Mouse (Mus musculus): ENCODE data around the gene Plac1. TPM values are rescaled to one million over a fixed set of nuclear protein-coding genes. Genes with fewer than 3 reads are reported as not detected.

The Plac1 gene
- polyA plus RNA-seq, 1 experiment from 2014 or later: 1.8 TPM

GRCm38 (mm10) chrX:53139641-53140040 lies 100.3 kb downstream of the Plac1 start:
- no peak overlapping the region for H3K4me3 ChIP-seq (replicated peaks)
- no peaks in the 10 kb centered on the region for H3K9me3 ChIP-seq (replicated peaks)
- no peak overlapping the region for H3K4me2 ChIP-seq
- 60% methylated on average over 2 of the region's 2 CpGs for WGBS (ENCODE audit: insufficient replicate concordance)
- no peaks in the 10 kb centered on the region for H3K4me1 ChIP-seq (replicated peaks)
- ATAC-seq (ENCODE audit: low read depth) (no peak), DNase-seq (no peak)
- no peaks in the 10 kb centered on the region for H3K27me3 ChIP-seq
- no peaks in the 10 kb centered on the region for H3K36me3 ChIP-seq
- H3K9ac ChIP-seq: no peak overlapping the region
- H3K27ac ChIP-seq: no peak overlapping the region

- H3K9me3 ChIP-seq (replicated peaks): no peaks in the 10 kb centered on the region
- H3K4me2 ChIP-seq: no peak overlapping the region
- no peak for DNase-seq
- 45% methylated on average over 2 of the region's 2 CpGs for WGBS (ENCODE audit: insufficient replicate concordance)
- no peaks in the 10 kb centered on the region for H3K36me3 ChIP-seq
- H3K27ac ChIP-seq: no peak overlapping the region
- no peak for ATAC-seq (ENCODE audit: low read depth)
- H3K4me1 ChIP-seq (replicated peaks): no peaks in the 10 kb centered on the region
- H3K27me3 ChIP-seq: no peaks in the 10 kb centered on the region
- no peak overlapping the region for H3K9ac ChIP-seq
- no peak overlapping the region for H3K4me3 ChIP-seq (replicated peaks)
Observed at GRCm38 (mm10) chrX:53137066-53137465, 102.8 kb downstream of the Plac1 start.

GRCm38 (mm10) chrX:53129501-53129900 lies 110.4 kb downstream of the Plac1 start:
- ATAC-seq (ENCODE audit: low read depth): no peak
- H3K4me2 ChIP-seq: no peak overlapping the region
- H3K27ac ChIP-seq: no peak overlapping the region
- no peaks in the 10 kb centered on the region for H3K9me3 ChIP-seq (replicated peaks)
- WGBS (ENCODE audit: insufficient replicate concordance): 45% methylated on average over 2 of the region's 2 CpGs
- no peaks in the 10 kb centered on the region for H3K36me3 ChIP-seq
- H3K4me1 ChIP-seq (replicated peaks): no peaks in the 10 kb centered on the region
- H3K9ac ChIP-seq: no peak overlapping the region
- no peaks in the 10 kb centered on the region for H3K27me3 ChIP-seq
- H3K4me3 ChIP-seq (replicated peaks): no peak overlapping the region
- DNase-seq: no peak

GRCm38 (mm10) chrX:53126492-53127033 lies 113.3 kb downstream of the Plac1 start:
- Histone ChIP-seq H3K27ac (no peak overlapping the region), H3K4me2 (no peak overlapping the region), H3K9me3 (replicated peaks) (no peaks in the 10 kb centered on the region), H3K9ac (no peak overlapping the region), H3K4me1 (replicated peaks) (0 out of 2 replicates have a peak, but pooled peaks cover 5% of the 10 kb centered on the region), H3K27me3 (no peaks in the 10 kb centered on the region), H3K4me3 (replicated peaks) (no peak overlapping the region), H3K36me3 (no peaks in the 10 kb centered on the region)
- DNase-seq: no peak
- WGBS (ENCODE audit: insufficient replicate concordance): 55% methylated on average over 6 of the region's 6 CpGs
- ATAC-seq (ENCODE audit: low read depth): no peak

GRCm38 (mm10) chrX:53125838-53126467 lies 114.0 kb downstream of the Plac1 start:
- no peaks in the 10 kb centered on the region for H3K27me3 ChIP-seq
- H3K9ac ChIP-seq: no peak overlapping the region
- H3K36me3 ChIP-seq: no peaks in the 10 kb centered on the region
- WGBS (ENCODE audit: insufficient replicate concordance): 46% methylated on average over 3 of the region's 3 CpGs
- no peaks in the 10 kb centered on the region for H3K9me3 ChIP-seq (replicated peaks)
- no peak overlapping the region for H3K4me3 ChIP-seq (replicated peaks)
- no peak overlapping the region for H3K27ac ChIP-seq
- ATAC-seq (ENCODE audit: low read depth): no peak
- DNase-seq: no peak
- no peak overlapping the region for H3K4me2 ChIP-seq
- 0 out of 2 replicates have a peak, but pooled peaks cover 5% of the 10 kb centered on the region for H3K4me1 ChIP-seq (replicated peaks)

GRCm38 (mm10) chrX:53123562-53123961 lies 116.3 kb downstream of the Plac1 start:
- Histone ChIP-seq H3K36me3 (no peaks in the 10 kb centered on the region), H3K27ac (no peak overlapping the region), H3K27me3 (no peaks in the 10 kb centered on the region), H3K4me2 (no peak overlapping the region), H3K9me3 (replicated peaks) (no peaks in the 10 kb centered on the region), H3K9ac (no peak overlapping the region), H3K4me1 (replicated peaks) (0 out of 2 replicates have a peak, but pooled peaks cover 5% of the 10 kb centered on the region), H3K4me3 (replicated peaks) (no peak overlapping the region)
- WGBS (ENCODE audit: insufficient replicate concordance): 38% methylated on average over 1 of the region's 1 CpGs
- DNase-seq (no peak), ATAC-seq (ENCODE audit: low read depth) (no peak)

- no peak overlapping the region for H3K27ac ChIP-seq
- H3K27me3 ChIP-seq: no peaks in the 10 kb centered on the region
- no peak for DNase-seq
- no peak overlapping the region for H3K4me3 ChIP-seq (replicated peaks)
- 36% methylated on average over 6 of the region's 6 CpGs for WGBS (ENCODE audit: insufficient replicate concordance)
- no peak overlapping the region for H3K9ac ChIP-seq
- H3K9me3 ChIP-seq (replicated peaks): no peaks in the 10 kb centered on the region
- H3K36me3 ChIP-seq: no peaks in the 10 kb centered on the region
- 0 out of 2 replicates have a peak, but pooled peaks cover 3% of the 10 kb centered on the region for H3K4me1 ChIP-seq (replicated peaks)
- H3K4me2 ChIP-seq: no peak overlapping the region
- ATAC-seq (ENCODE audit: low read depth): no peak
Observed at GRCm38 (mm10) chrX:53118631-53119030, 121.3 kb downstream of the Plac1 start.

GRCm38 (mm10) chrX:53118019-53118418 lies 121.9 kb downstream of the Plac1 start:
- no peak for ATAC-seq (ENCODE audit: low read depth)
- no peaks in the 10 kb centered on the region for H3K9me3 ChIP-seq (replicated peaks)
- no peaks in the 10 kb centered on the region for H3K36me3 ChIP-seq

GRCm38 (mm10) chrX:53114994-53115393 lies 124.9 kb downstream of the Plac1 start:
- 60% methylated on average over 7 of the region's 7 CpGs for WGBS (ENCODE audit: insufficient replicate concordance)
- ATAC-seq (ENCODE audit: low read depth) (no peak), DNase-seq (no peak)
- H3K9me3 ChIP-seq (replicated peaks): no peaks in the 10 kb centered on the region
- no peak overlapping the region for H3K27ac ChIP-seq
- no peak overlapping the region for H3K4me3 ChIP-seq (replicated peaks)
- no peak overlapping the region for H3K9ac ChIP-seq
- no peaks in the 10 kb centered on the region for H3K36me3 ChIP-seq
- no peak overlapping the region for H3K4me2 ChIP-seq
- H3K27me3 ChIP-seq: no peaks in the 10 kb centered on the region
- H3K4me1 ChIP-seq (replicated peaks): no peaks in the 10 kb centered on the region

More at GRCm38 (mm10) chrX:53118019-53118418, 121.9 kb downstream of the Plac1 start:
- Histone ChIP-seq H3K4me2 (no peak overlapping the region), H3K4me1 (replicated peaks) (no peaks in the 10 kb centered on the region), H3K27me3 (no peaks in the 10 kb centered on the region), H3K4me3 (replicated peaks) (no peak overlapping the region), H3K27ac (no peak overlapping the region), H3K9ac (no peak overlapping the region)
- DNase-seq: no peak

- DNase-seq: no peak
- Histone ChIP-seq H3K27ac (no peak overlapping the region), H3K4me3 (replicated peaks) (no peak overlapping the region), H3K9ac (no peak overlapping the region), H3K9me3 (replicated peaks) (no peaks in the 10 kb centered on the region), H3K36me3 (no peaks in the 10 kb centered on the region), H3K4me2 (no peak overlapping the region), H3K27me3 (no peaks in the 10 kb centered on the region), H3K4me1 (replicated peaks) (no peaks in the 10 kb centered on the region)
- ATAC-seq (ENCODE audit: low read depth): no peak
- 72% methylated on average over 4 of the region's 4 CpGs for WGBS (ENCODE audit: insufficient replicate concordance)
Observed at GRCm38 (mm10) chrX:53110142-53110541, 129.8 kb downstream of the Plac1 start.

- Histone ChIP-seq H3K27ac (no peak overlapping the region), H3K36me3 (no peaks in the 10 kb centered on the region), H3K9me3 (replicated peaks) (no peaks in the 10 kb centered on the region), H3K9ac (no peak overlapping the region), H3K4me3 (replicated peaks) (no peak overlapping the region), H3K4me2 (no peak overlapping the region), H3K27me3 (no peaks in the 10 kb centered on the region), H3K4me1 (replicated peaks) (no peaks in the 10 kb centered on the region)
- ATAC-seq (ENCODE audit: low read depth) (no peak), DNase-seq (no peak)
- WGBS (ENCODE audit: insufficient replicate concordance): 68% methylated on average over 2 of the region's 2 CpGs
Observed at GRCm38 (mm10) chrX:53107127-53107526, 132.8 kb downstream of the Plac1 start.

GRCm38 (mm10) chrX:53101165-53101564 lies 138.7 kb downstream of the Plac1 start:
- Histone ChIP-seq H3K36me3 (no peaks in the 10 kb centered on the region), H3K4me2 (no peak overlapping the region), H3K9me3 (replicated peaks) (no peaks in the 10 kb centered on the region), H3K4me3 (replicated peaks) (no peak overlapping the region), H3K27ac (no peak overlapping the region), H3K4me1 (replicated peaks) (0 out of 2 replicates have a peak, but pooled peaks cover 5% of the 10 kb centered on the region), H3K9ac (no peak overlapping the region), H3K27me3 (no peaks in the 10 kb centered on the region)
- DNase-seq (no peak), ATAC-seq (ENCODE audit: low read depth) (no peak)
- 50% methylated on average over 2 of the region's 2 CpGs for WGBS (ENCODE audit: insufficient replicate concordance)
